Mouse (Mus musculus) left cerebral cortex, adult 11 months (tissue): ENCODE measurements around the gene Serpina3f.
A peak's percentile ranks its signal among the peaks of the same experiment; 100 is the strongest.
"Not testable (repeated sequence)": the region's sequence is repeated elsewhere in the genome, so short reads cannot be mapped to it uniquely, and the experiment has no call there.

Experiments
- DNase-seq: peaks from one replicate; pipeline ENCODE4 v3.0.0; 2022; ENCODE audit warnings: low spot score

Serpina3f gene

GRCm38 (mm10) chr12:104214445-104214753, at the start of gene Serpina3f:
Serpina3f (plus strand) TSS chr12:104214544.
- no peak for DNase-seq

- DNase-seq = no peak
Measured at GRCm38 (mm10) chr12:104174747-104175146, 39.6 kb upstream of the Serpina3f start.

GRCm38 (mm10) chr12:104175636-104176035, 38.7 kb upstream of the Serpina3f start:
- no peak for DNase-seq

- no peak for DNase-seq
Measured at GRCm38 (mm10) chr12:104178577-104178976, 35.8 kb upstream of the Serpina3f start.

- no peak for DNase-seq
Measured at GRCm38 (mm10) chr12:104178987-104179386, 35.4 kb upstream of the Serpina3f start.

- DNase-seq = no peak
Measured at GRCm38 (mm10) chr12:104185046-104185445, 29.3 kb upstream of the Serpina3f start.

GRCm38 (mm10) chr12:104186041-104186581, 28.2 kb upstream of the Serpina3f start:
- DNase-seq = no peak

- no peak for DNase-seq
Measured at GRCm38 (mm10) chr12:104189246-104189645, 25.1 kb upstream of the Serpina3f start.

GRCm38 (mm10) chr12:104190852-104191251, 23.5 kb upstream of the Serpina3f start:
- no peak for DNase-seq

- no peak for DNase-seq
Measured at GRCm38 (mm10) chr12:104209149-104209548, 5.2 kb upstream of the Serpina3f start.

- no peak for DNase-seq
Measured at GRCm38 (mm10) chr12:104209802-104210201, 4.5 kb upstream of the Serpina3f start.

GRCm38 (mm10) chr12:104213689-104214444, 477 bp upstream of the Serpina3f start:
- DNase-seq = peak; percentile 8

- DNase-seq = no peak
Measured at GRCm38 (mm10) chr12:104215249-104215648, 905 bp downstream of the Serpina3f start.

GRCm38 (mm10) chr12:104221616-104222015, 7.3 kb downstream of the Serpina3f start:
- DNase-seq = no peak

- DNase-seq = no peak
Measured at GRCm38 (mm10) chr12:104223690-104224089, 9.3 kb downstream of the Serpina3f start.

GRCm38 (mm10) chr12:104224598-104225300, 10.4 kb downstream of the Serpina3f start:
- no peak for DNase-seq

- no peak for DNase-seq
Measured at GRCm38 (mm10) chr12:104230762-104231161, 16.4 kb downstream of the Serpina3f start.

GRCm38 (mm10) chr12:104235915-104236314, 21.6 kb downstream of the Serpina3f start, which contains the start of gene Serpina3g:
Serpina3g (plus strand) TSS chr12:104236245.
- DNase-seq = no peak

GRCm38 (mm10) chr12:104238048-104238447, 23.7 kb downstream of the Serpina3f start:
- not testable (repeated sequence) for DNase-seq

GRCm38 (mm10) chr12:104243307-104243706, 29.0 kb downstream of the Serpina3f start:
- DNase-seq = no peak

- no peak for DNase-seq
Measured at GRCm38 (mm10) chr12:104245092-104245491, 30.7 kb downstream of the Serpina3f start.

- no peak for DNase-seq
Measured at GRCm38 (mm10) chr12:104245595-104245994, 31.3 kb downstream of the Serpina3f start.

GRCm38 (mm10) chr12:104247553-104248002, 33.2 kb downstream of the Serpina3f start:
- no peak for DNase-seq
